Mouse (Mus musculus): ENCODE results near the gene Muc13.

The Muc13 gene

GRCm38 (mm10) chr16:33769848-33770247 lies 24.0 kb upstream of the Muc13 start:
- no peak for DNase-seq (ENCODE audit: low read depth, low spot score)

- DNase-seq (ENCODE audit: low read depth, low spot score) = no peak
Measured at GRCm38 (mm10) chr16:33770778-33771454, 22.9 kb upstream of the Muc13 start.

GRCm38 (mm10) chr16:33772809-33773208 lies 21.0 kb upstream of the Muc13 start:
- no peak for DNase-seq (ENCODE audit: low read depth, low spot score)

GRCm38 (mm10) chr16:33774972-33775371 lies 18.9 kb upstream of the Muc13 start:
- no peak for DNase-seq (ENCODE audit: low read depth, low spot score)

- DNase-seq (ENCODE audit: low read depth, low spot score) = no peak
Measured at GRCm38 (mm10) chr16:33775733-33776335, 18.0 kb upstream of the Muc13 start.

GRCm38 (mm10) chr16:33776766-33777529 lies 16.9 kb upstream of the Muc13 start:
- DNase-seq (ENCODE audit: low read depth, low spot score) = no peak

- DNase-seq (ENCODE audit: low read depth, low spot score) = no peak
Measured at GRCm38 (mm10) chr16:33777607-33778006, 16.2 kb upstream of the Muc13 start.

GRCm38 (mm10) chr16:33781789-33782728 lies 11.8 kb upstream of the Muc13 start:
- DNase-seq (ENCODE audit: low read depth, low spot score) = no peak

- DNase-seq (ENCODE audit: low read depth, low spot score) = no peak
Measured at GRCm38 (mm10) chr16:33782729-33783091, 11.1 kb upstream of the Muc13 start.

GRCm38 (mm10) chr16:33784547-33784946 lies 9.3 kb upstream of the Muc13 start:
- DNase-seq (ENCODE audit: low read depth, low spot score) = no peak

GRCm38 (mm10) chr16:33785092-33785704 lies 8.6 kb upstream of the Muc13 start:
- DNase-seq (ENCODE audit: low read depth, low spot score) = no peak

GRCm38 (mm10) chr16:33786657-33787390 lies 7.0 kb upstream of the Muc13 start:
- no peak for DNase-seq (ENCODE audit: low read depth, low spot score)

GRCm38 (mm10) chr16:33795106-33795505 lies 1.3 kb downstream of the Muc13 start:
- no peak for DNase-seq (ENCODE audit: low read depth, low spot score)

- no peak for DNase-seq (ENCODE audit: low read depth, low spot score)
Measured at GRCm38 (mm10) chr16:33795887-33796286, 2.0 kb downstream of the Muc13 start.

GRCm38 (mm10) chr16:33796756-33797155 lies 2.9 kb downstream of the Muc13 start:
- DNase-seq (ENCODE audit: low read depth, low spot score) = no peak

GRCm38 (mm10) chr16:33797860-33798259 lies 4.0 kb downstream of the Muc13 start:
- peak; percentile 49 for DNase-seq (ENCODE audit: low read depth, low spot score)

- DNase-seq (ENCODE audit: low read depth, low spot score) = no peak
Measured at GRCm38 (mm10) chr16:33810002-33810401, 16.2 kb downstream of the Muc13 start.

- DNase-seq (ENCODE audit: low read depth, low spot score) = no peak
Measured at GRCm38 (mm10) chr16:33818413-33819165, 24.8 kb downstream of the Muc13 start.

GRCm38 (mm10) chr16:33820269-33821178 lies 26.7 kb downstream of the Muc13 start:
- peak; percentile 82 for DNase-seq (ENCODE audit: low read depth, low spot score)
